Mouse (Mus musculus) MEL (cell line): Measurements from ENCODE around the gene Cald1. TPM values are rescaled to one million over a fixed set of nuclear protein-coding genes. Genes with fewer than 3 reads are reported as not detected.

Experiments
- DNase-seq: peaks from one replicate; pipeline ENCODE4 v3.0.0; 2011; ENCODE audit warnings: low read depth, low spot score
- H3K27ac ChIP-seq: 2 replicates; pipeline ENCODE4 v1.5.1; 2012; ENCODE audit warnings: low read depth, mild to moderate bottlenecking, control low read depth, low read length, moderate library complexity; ENCODE audit not compliant: control insufficient read depth
- H3K27me3 ChIP-seq, 2 experiments: fragments of 150-350 bp in 1 of 2; sonication (generic) in 1 of 2; 2 replicates each; pipeline ENCODE4 v1.6.1; 2012; ENCODE audit warnings: low read length in 2 of 2, mild to moderate bottlenecking in 2 of 2, improper control_type of control experiment in 1 of 2, moderate library complexity in 1 of 2; ENCODE audit not compliant: insufficient read depth in 2 of 2, control insufficient read depth in 1 of 2
- H3K36me3 ChIP-seq, 2 experiments: 2 replicates each; pipeline ENCODE4 v1.6.1; 2012 to 2014; ENCODE audit warnings: low read length in 2 of 2, improper control_type of control experiment in 1 of 2, inconsistent platforms in 1 of 2, mild to moderate bottlenecking in 1 of 2; ENCODE audit not compliant: insufficient read depth in 2 of 2, control insufficient read depth in 1 of 2
- H3K4me1 ChIP-seq, 2 experiments: fragments of 150-350 bp in 1 of 2; sonication (generic) in 1 of 2; 2 replicates each; pipeline ENCODE4 v1.6.1; 2012; ENCODE audit warnings: low read length in 2 of 2, improper control_type of control experiment in 1 of 2, mild to moderate bottlenecking in 1 of 2; ENCODE audit not compliant: insufficient read depth in 2 of 2, control insufficient read depth in 1 of 2
- H3K4me3 ChIP-seq, 2 experiments: fragments of 150-350 bp in 1 of 2; sonication (generic) in 1 of 2; 2 replicates each; pipeline ENCODE4 v1.5.1; 2012; ENCODE audit warnings: low read depth in 2 of 2, low read length in 2 of 2, mild to moderate bottlenecking in 2 of 2, moderate library complexity in 2 of 2, control low read depth in 1 of 2, improper control_type of control experiment in 1 of 2; ENCODE audit not compliant: control insufficient read depth in 1 of 2, insufficient read depth in 1 of 2
- H3K79me2 ChIP-seq: 2 replicates; pipeline ENCODE4 v1.6.1; 2012; ENCODE audit warnings: mild to moderate bottlenecking, low read length, moderate library complexity; ENCODE audit not compliant: control insufficient read depth, poor library complexity, insufficient read depth
- H3K9ac ChIP-seq: 2 replicates; pipeline ENCODE4 v1.6.1; 2012; ENCODE audit warnings: low read depth, mild to moderate bottlenecking, control low read depth, low read length, moderate library complexity; ENCODE audit not compliant: control insufficient read depth, poor library complexity, severe bottlenecking
- H3K9me3 ChIP-seq: fragments of 150-350 bp; sonication (generic); replicated peaks from 2 replicates; pipeline ENCODE4 v1.6.1; 2012; ENCODE audit warnings: mild to moderate bottlenecking, low read length, improper control_type of control experiment, moderate library complexity; ENCODE audit not compliant: insufficient read depth
- CTCF ChIP-seq, 3 experiments: IDR thresholded peaks in 2 of 3; conservative IDR thresholded peaks in 1 of 3; 2 replicates each; pipeline ENCODE4 v1.5.1; 2011 to 2012; ENCODE audit warnings: low read length in 3 of 3, low read depth in 2 of 3, mild to moderate bottlenecking in 2 of 3, improper control_type of control experiment in 1 of 3, inconsistent platforms in 1 of 3, mixed read lengths in 1 of 3, moderate library complexity in 1 of 3; ENCODE audit not compliant: control insufficient read depth in 1 of 3, insufficient read depth in 1 of 3, poor library complexity in 1 of 3, severe bottlenecking in 1 of 3
- E2F4 ChIP-seq: IDR thresholded peaks from 2 replicates; pipeline ENCODE4 v1.6.1; 2011; ENCODE audit warnings: low read depth, low read length, improper control_type of control experiment, borderline replicate concordance
- ETS1 ChIP-seq: IDR thresholded peaks from 2 replicates; pipeline ENCODE4 v1.6.1; 2012; ENCODE audit warnings: low read depth, mild to moderate bottlenecking, inconsistent platforms, low read length, improper control_type of control experiment, moderate library complexity
- HCFC1 ChIP-seq: IDR thresholded peaks from 2 replicates; pipeline ENCODE4 v1.6.1; 2012; ENCODE audit warnings: low read depth, mild to moderate bottlenecking, inconsistent platforms, low read length, improper control_type of control experiment, moderate library complexity
- KAT2A ChIP-seq: conservative IDR thresholded peaks from 2 replicates; pipeline ENCODE4 v1.6.1; 2012; ENCODE audit warnings: low read depth, low read length, improper control_type of control experiment, inconsistent platforms
- MAX ChIP-seq: IDR thresholded peaks from 2 replicates; pipeline ENCODE4 v1.6.1; 2011; ENCODE audit warnings: low read length, improper control_type of control experiment
- MAZ ChIP-seq: IDR thresholded peaks from 2 replicates; pipeline ENCODE4 v1.6.1; 2012; ENCODE audit warnings: low read depth, mild to moderate bottlenecking, inconsistent platforms, low read length, improper control_type of control experiment
- MEF2A ChIP-seq: IDR thresholded peaks from 2 replicates; pipeline ENCODE4 v1.6.1; 2014; ENCODE audit warnings: low read depth, mild to moderate bottlenecking, inconsistent platforms, low read length, improper control_type of control experiment; ENCODE audit not compliant: poor library complexity, insufficient replicate concordance, severe bottlenecking; ENCODE audit errors: extremely low read depth
- MXI1 ChIP-seq: IDR thresholded peaks from 2 replicates; pipeline ENCODE4 v1.6.1; 2011; ENCODE audit warnings: mild to moderate bottlenecking, low read depth, low read length, improper control_type of control experiment
- NELFE ChIP-seq: IDR thresholded peaks from 2 replicates; pipeline ENCODE4 v1.6.1; 2011; ENCODE audit warnings: low read depth, low read length, improper control_type of control experiment
- POLR2AphosphoS2 ChIP-seq: IDR thresholded peaks from 2 replicates; pipeline ENCODE4 v1.6.1; 2011; ENCODE audit warnings: low read length, improper control_type of control experiment
- POLR2AphosphoS5 ChIP-seq: IDR thresholded peaks from 2 replicates; pipeline ENCODE4 v1.6.1; 2012; ENCODE audit warnings: low read depth, borderline replicate concordance, mild to moderate bottlenecking, inconsistent platforms, low read length, moderate library complexity, mixed read lengths
- RCOR1 ChIP-seq: IDR thresholded peaks from 2 replicates; pipeline ENCODE4 v1.6.1; 2012; ENCODE audit warnings: low read depth, mild to moderate bottlenecking, inconsistent platforms, low read length, improper control_type of control experiment
- SIN3A ChIP-seq: IDR thresholded peaks from 2 replicates; pipeline ENCODE4 v1.6.1; 2012; ENCODE audit warnings: low read length, improper control_type of control experiment, inconsistent platforms
- SMC3 ChIP-seq: IDR thresholded peaks from 2 replicates; pipeline ENCODE4 v1.6.1; 2011; ENCODE audit warnings: low read depth, low read length, improper control_type of control experiment
- USF1 ChIP-seq: IDR thresholded peaks from 2 replicates; pipeline ENCODE4 v1.6.1; 2014; ENCODE audit warnings: low read depth, mild to moderate bottlenecking, inconsistent platforms, low read length, improper control_type of control experiment, moderate library complexity
- USF2 ChIP-seq, 2 experiments: IDR thresholded peaks; 2 replicates each; pipeline ENCODE4 v1.6.1; 2011 to 2012; ENCODE audit warnings: improper control_type of control experiment in 2 of 2, low read length in 2 of 2, borderline replicate concordance in 1 of 2, inconsistent platforms in 1 of 2, low read depth in 1 of 2, mild to moderate bottlenecking in 1 of 2; ENCODE audit not compliant: insufficient read depth in 1 of 2
- ZC3H11A ChIP-seq: IDR thresholded peaks from 2 replicates; pipeline ENCODE4 v1.6.1; 2012; ENCODE audit warnings: low read depth, mild to moderate bottlenecking, inconsistent platforms, low read length, improper control_type of control experiment
- ZMIZ1 ChIP-seq: IDR thresholded peaks from 2 replicates; pipeline ENCODE4 v1.6.1; 2012; ENCODE audit warnings: low read depth, mild to moderate bottlenecking, inconsistent platforms, low read length, improper control_type of control experiment, moderate library complexity
- polyA plus RNA-seq, 2 experiments: library from polyadenylated mRNA; stranded (reverse) in 1 of 2; unstranded in 1 of 2; fragments of >175 nt in 1 of 2; fragments of >200 nt in 1 of 2; gene quantifications; 2 replicates each; pipeline versions ENCODE4 v1.2.1 to v1.2.4; 2012; ENCODE audit warnings: low replicate concordance in 2 of 2, low read depth in 1 of 2; ENCODE audit not compliant: insufficient read length in 2 of 2, insufficient read depth in 1 of 2, missing spikeins in 1 of 2
- total RNA-seq: library from RNA; depleted of rRNA; stranded (reverse); fragments of 300-350 nt; gene quantifications from 2 replicates; pipeline ENCODE4 v1.2.3, GENCODE M21; 2012

Gene Cald1
- total and polyA plus RNA-seq, 3 experiments = not detected

DNA sequence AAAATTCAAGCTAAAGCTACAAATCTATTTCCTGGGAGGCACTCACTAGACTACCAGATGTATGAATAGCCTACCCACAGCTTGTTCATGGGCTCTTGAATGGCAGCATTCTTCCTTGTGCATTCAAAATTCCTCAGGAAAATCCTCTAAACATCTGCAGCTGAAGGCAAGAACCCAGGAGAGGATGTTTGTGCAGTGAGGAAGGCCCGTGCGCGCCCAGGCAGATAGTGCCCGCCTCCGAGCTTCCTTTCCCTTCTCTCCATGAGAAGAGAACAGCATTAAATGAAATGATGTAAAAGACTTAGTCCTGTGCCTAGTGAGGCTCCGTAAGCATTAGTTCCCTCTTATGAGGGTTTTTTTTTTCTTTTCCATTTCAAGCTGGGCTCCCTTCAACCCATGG is 24.6 kb downstream of the Cald1 start:
- Histone ChIP-seq H3K27me3 (peaks cover 0 to 2% of the 10 kb centered on the region in 2 experiments; a peak in 2 of 4 replicates), H3K79me2 (no peaks in the 10 kb centered on the region), H3K4me1 (no peaks in the 10 kb centered on the region), H3K27ac (no peak overlapping the region), H3K9me3 (no peaks in the 10 kb centered on the region), H3K36me3 (no peaks in the 10 kb centered on the region), H3K4me3 (no peak overlapping the region)
- no peak for DNase-seq
- TF ChIP-seq CTCF (IDR thresholded peaks at IDR 0.05 in 2 of 3, conservative IDR thresholded peaks at IDR 0.05 in 1 of 3; ENCODE audit: control insufficient read depth in 1 of 3, insufficient read depth in 1 of 3, low read depth in 2 of 3, low read length in 3 of 3, poor library complexity in 1 of 3, severe bottlenecking in 1 of 3) (no peak), ZMIZ1 (no peak), NELFE (no peak), HCFC1 (no peak), RCOR1 (no peak), SIN3A (no peak), ZC3H11A (no peak), POLR2AphosphoS2 (no peak), MAX (no peak), MXI1 (no peak), E2F4 (no peak), MAZ (no peak), SMC3 (no peak), USF1 (no peak), POLR2AphosphoS5 (no peak)
- TF ChIP-seq, all 39 proteins: peak for 0
- H3K9ac ChIP-seq = no peak overlapping the region

DNA sequence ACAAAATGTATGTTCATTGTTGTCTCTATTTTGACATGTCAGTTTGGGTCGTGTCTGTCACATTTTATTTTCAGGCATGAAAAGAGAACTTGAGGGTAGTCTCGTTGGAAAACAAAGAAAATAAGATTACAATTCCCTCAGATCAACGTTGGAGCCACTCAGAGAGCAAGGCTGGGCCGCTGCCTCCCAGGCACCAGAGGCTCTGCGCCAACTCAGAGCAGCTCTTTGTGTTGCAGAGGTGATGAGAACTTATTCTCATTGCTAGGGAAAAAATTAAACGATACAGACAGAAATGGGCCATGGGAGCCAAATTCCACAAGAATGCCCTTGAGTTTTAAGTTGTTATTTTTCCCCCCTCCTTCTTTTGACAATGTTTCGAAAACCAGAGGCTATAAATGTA is 25.0 kb downstream of the Cald1 start:
- H3K9ac ChIP-seq = no peak overlapping the region
- no peaks in the 10 kb centered on the region for H3K9me3 ChIP-seq
- H3K79me2 ChIP-seq = no peaks in the 10 kb centered on the region
- H3K36me3 ChIP-seq = no peaks in the 10 kb centered on the region
- peaks cover 0 to 2% of the 10 kb centered on the region in 2 experiments; a peak in 2 of 4 replicates for H3K27me3 ChIP-seq
- no peak for DNase-seq
- no peak overlapping the region for H3K4me3 ChIP-seq
- no peak overlapping the region for H3K27ac ChIP-seq
- no peaks in the 10 kb centered on the region for H3K4me1 ChIP-seq
- TF ChIP-seq MEF2A (no peak), USF2 (IDR thresholded peaks at IDR 0.05; ENCODE audit: borderline replicate concordance in 1 of 2, insufficient read depth in 1 of 2, low read depth in 1 of 2, low read length in 2 of 2) (no peak), KAT2A (no peak), MXI1 (no peak), ETS1 (no peak)
- TF ChIP-seq, all 39 proteins: peak for 0
